Mouse (Mus musculus): Measurements from ENCODE around the gene Klrc3. TPM values are rescaled to one million over a fixed set of nuclear protein-coding genes. Genes with fewer than 3 reads are reported as not detected.

Klrc3 gene
- not detected for polyA plus RNA-seq (2017; shearing (Covaris generic))

DNA sequence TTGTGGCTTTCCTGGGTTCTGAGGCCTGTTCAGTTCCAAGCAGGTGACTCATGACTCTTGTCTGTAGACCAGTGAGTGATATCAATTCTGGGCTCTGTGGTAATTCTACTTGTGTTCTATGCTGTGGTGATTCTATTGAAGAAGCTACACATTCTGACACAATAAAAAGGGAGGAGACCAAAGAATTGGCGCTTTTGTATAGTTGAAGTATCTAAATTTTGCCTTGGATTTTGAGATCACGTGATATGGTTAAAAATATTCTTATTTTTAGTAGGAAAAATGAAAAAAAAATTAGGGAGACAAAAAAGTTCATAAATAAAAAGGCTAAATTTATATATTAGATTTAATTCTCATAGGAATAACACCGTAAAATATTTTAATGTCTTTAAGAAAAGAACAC, at the start of gene Klrc3:
Gene Klrc3 (minus strand): TSS at position 101 of the 400 bp plus-strand sequence.

DNA sequence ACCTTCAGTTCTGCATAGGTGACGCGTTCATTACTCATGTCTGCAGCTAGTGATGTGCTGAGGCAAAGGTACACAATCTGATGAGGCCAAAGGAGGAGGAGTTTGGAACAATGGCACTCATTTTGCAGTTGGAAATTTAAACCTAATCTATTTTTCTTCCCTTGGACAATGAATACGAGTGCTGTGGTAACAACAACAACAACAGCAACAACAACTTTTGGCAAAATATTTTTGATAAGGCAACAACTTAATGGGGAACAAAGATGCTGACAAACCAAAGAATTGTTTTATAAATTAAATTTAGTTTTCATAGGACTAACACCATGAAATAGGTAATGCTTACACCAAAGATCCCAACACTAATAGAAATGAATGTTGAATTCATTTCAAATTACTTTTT, 35.7 kb upstream of the Klrc3 start, which contains the start of gene Klrc1:
Gene Klrc1 (minus strand): TSS at position 101 of the 400 bp plus-strand sequence.

DNA sequence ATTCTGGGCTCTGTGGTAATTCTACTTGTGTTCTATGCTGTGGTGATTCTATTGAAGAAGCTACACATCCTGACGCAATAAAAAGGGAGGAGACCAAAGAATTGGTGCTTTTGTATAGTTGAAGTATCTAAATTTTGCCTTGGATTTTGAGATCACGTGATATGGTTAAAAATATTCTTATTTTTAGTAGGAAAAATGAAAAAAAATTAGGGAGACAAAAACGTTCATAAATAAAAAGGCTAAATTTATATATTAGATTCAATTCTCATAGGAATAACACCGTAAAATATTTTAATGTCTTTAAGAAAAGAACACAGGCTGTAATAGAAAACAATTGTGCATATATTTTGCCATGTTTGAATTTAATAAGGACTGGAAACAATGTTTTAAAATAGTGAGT, 17.5 kb upstream of the Klrc3 start, which contains the start of gene Klrc2:
Gene Klrc2 (minus strand): TSS at position 101 of the 400 bp plus-strand sequence.

DNA sequence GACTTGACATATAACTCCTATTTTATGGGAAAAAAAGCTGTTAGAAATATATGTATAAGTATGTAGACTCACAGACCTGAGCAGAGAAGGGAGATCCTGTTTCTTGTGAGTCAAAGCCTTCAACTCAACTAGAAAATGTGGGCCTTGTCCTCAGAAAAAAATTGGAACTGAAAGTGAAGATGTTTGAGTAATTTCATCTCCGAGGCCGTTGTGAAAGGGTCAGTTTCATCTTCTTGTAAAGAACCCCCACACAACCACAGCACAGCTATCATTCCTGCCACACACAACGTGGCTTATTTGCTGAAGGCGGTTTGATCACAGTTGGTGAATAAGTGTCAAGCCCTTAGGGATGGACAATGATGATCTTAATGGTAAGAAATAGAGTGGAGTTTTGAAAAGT, 19.4 kb downstream of the Klrc3 start, which contains the start of gene Klrk1:
Gene Klrk1 (minus strand): TSS at position 130 of the 400 bp plus-strand sequence.

GRCm38 (mm10) chr6:129591508-129591907, 51.6 kb downstream of the Klrc3 start, which contains the start of gene Klrd1:
Gene Klrd1 (plus strand): TSS chr6:129591782.

Other genes with a start within 250 kb of the Klrc3 start
- gene Clec1b, start 246.0 kb downstream of the Klrc3 start, polyA plus RNA-seq (2017; shearing (Covaris generic)) = 1.5 TPM
- gene Clec9a, start 234.5 kb downstream of the Klrc3 start, polyA plus RNA-seq (2017; shearing (Covaris generic)) = not detected
- gene Clec1a, start 191.3 kb downstream of the Klrc3 start, polyA plus RNA-seq (2017; shearing (Covaris generic)) = not detected
- 0.11 TPM for gene Olr1, start 136.2 kb downstream of the Klrc3 start, polyA plus RNA-seq (2017; shearing (Covaris generic))
- not detected for gene Tmem52b, start 130.8 kb downstream of the Klrc3 start, polyA plus RNA-seq (2017; shearing (Covaris generic))
- gene Gabarapl1, start 110.2 kb downstream of the Klrc3 start, polyA plus RNA-seq (2017; shearing (Covaris generic)) = 29.5 TPM
- not detected for gene Klre1, start 65.4 kb downstream of the Klrc3 start, polyA plus RNA-seq (2017; shearing (Covaris generic))
- 1.7 TPM for gene Klrd1, start 51.6 kb downstream of the Klrc3 start, polyA plus RNA-seq (2017; shearing (Covaris generic))
- gene Klrk1, start 19.5 kb downstream of the Klrc3 start, polyA plus RNA-seq (2017; shearing (Covaris generic)) = 1.8 TPM
- 0.21 TPM for gene Klrc2, start 17.4 kb upstream of the Klrc3 start, polyA plus RNA-seq (2017; shearing (Covaris generic))
- gene Klrc1, start 35.6 kb upstream of the Klrc3 start, polyA plus RNA-seq (2017; shearing (Covaris generic)) = 0.71 TPM
- not detected for gene Klri1, start 73.8 kb upstream of the Klrc3 start, polyA plus RNA-seq (2017; shearing (Covaris generic))
- gene Klri2, start 97.1 kb upstream of the Klrc3 start, polyA plus RNA-seq (2017; shearing (Covaris generic)) = not detected
- not detected for gene Gm156, start 140.9 kb upstream of the Klrc3 start, polyA plus RNA-seq (2017; shearing (Covaris generic))
- gene Gm17631, start 219.3 kb upstream of the Klrc3 start, polyA plus RNA-seq (2017; shearing (Covaris generic)) = not detected
- gene Klra17, start 233.3 kb upstream of the Klrc3 start, polyA plus RNA-seq (2017; shearing (Covaris generic)) = not detected

Data from inflammation-experienced regulatory T-cells, adult 16 weeks (primary cell).